Mouse (Mus musculus) hindbrain, embryonic 13.5 days (tissue): ENCODE results near the gene Klc1. TPM values are rescaled to one million over a fixed set of nuclear protein-coding genes. Genes with fewer than 3 reads are reported as not detected.
"Not testable (repeated sequence)": the region's sequence is repeated elsewhere in the genome, so short reads cannot be mapped to it uniquely, and the experiment has no call there.

Experiments
- ATAC-seq: fragments of 200-750 bp; cut with Nextera tagmentation; 2 replicates; pipeline ENCODE4 v1.8.0; 2017; ENCODE audit warnings: moderate TSS enrichment; ENCODE audit not compliant: low FRiP score
- H3K27ac ChIP-seq: fragments of 300-500 bp; sonication (generic); 2 replicates; pipeline ENCODE4 v1.5.1; 2015; ENCODE audit warnings: inconsistent platforms, mild to moderate bottlenecking, moderate library complexity
- H3K27me3 ChIP-seq: fragments of 300-500 bp; sonication (generic); 2 replicates; pipeline ENCODE4 v1.6.1; 2015; ENCODE audit warnings: mild to moderate bottlenecking, inconsistent platforms
- H3K36me3 ChIP-seq: fragments of 300-500 bp; sonication (generic); 2 replicates; pipeline ENCODE4 v1.6.1; 2015; ENCODE audit warnings: mild to moderate bottlenecking, inconsistent platforms
- H3K4me1 ChIP-seq: fragments of 300-500 bp; sonication (generic); replicated peaks from 2 replicates; pipeline ENCODE4 v1.6.1; 2015; ENCODE audit warnings: inconsistent platforms
- H3K4me2 ChIP-seq: fragments of 300-500 bp; sonication (generic); 2 replicates; pipeline ENCODE4 v1.6.1; 2015; ENCODE audit warnings: inconsistent platforms, mild to moderate bottlenecking, moderate library complexity
- H3K4me3 ChIP-seq: fragments of 300-500 bp; sonication (generic); 2 replicates; pipeline ENCODE4 v1.5.1; 2015; ENCODE audit warnings: mild to moderate bottlenecking, inconsistent platforms
- H3K9ac ChIP-seq: fragments of 300-500 bp; sonication (generic); 2 replicates; pipeline ENCODE4 v1.6.1; 2015; ENCODE audit warnings: mild to moderate bottlenecking, inconsistent platforms
- H3K9me3 ChIP-seq: fragments of 300-500 bp; sonication (generic); 2 replicates; pipeline ENCODE4 v1.6.1; 2016; ENCODE audit warnings: inconsistent platforms
- WGBS: fragments of 180-500 bp; shearing (Covaris S2); methylation state at CpG from one replicate; pipeline ENCODE4 v1.1.7; 2015; 5-methylcytosine and 5-hydroxymethylcytosine counted together
- polyA plus RNA-seq: library from polyadenylated mRNA; unstranded; fragments of >200 nt; fragmentation: Nextera tagmentation; extraction: Ambion mirVana; gene quantifications from 2 replicates; pipeline ENCODE4 v1.2.1, GENCODE M21; 2015

Klc1 gene
- polyA plus RNA-seq, 1 experiment from 2014 or later: 571 TPM

DNA sequence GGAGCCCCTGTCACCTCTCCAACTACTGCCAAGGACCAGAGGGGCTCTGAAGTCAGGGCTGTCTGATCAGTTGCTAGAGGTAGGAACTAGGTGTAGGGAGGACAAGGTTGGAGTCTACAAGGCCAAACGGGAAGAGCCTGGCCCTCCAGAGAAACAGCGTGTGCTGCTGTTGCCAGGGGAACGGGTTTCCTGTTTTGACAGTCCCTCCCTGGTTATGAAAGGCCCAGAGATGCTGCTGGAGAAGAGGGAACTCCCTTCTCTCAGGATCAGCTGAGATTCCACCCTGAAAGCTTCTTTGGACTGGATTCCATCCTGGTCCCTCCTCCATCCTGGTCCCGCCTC is 32.6 kb upstream of the Klc1 start:
- no peak for ATAC-seq

DNA sequence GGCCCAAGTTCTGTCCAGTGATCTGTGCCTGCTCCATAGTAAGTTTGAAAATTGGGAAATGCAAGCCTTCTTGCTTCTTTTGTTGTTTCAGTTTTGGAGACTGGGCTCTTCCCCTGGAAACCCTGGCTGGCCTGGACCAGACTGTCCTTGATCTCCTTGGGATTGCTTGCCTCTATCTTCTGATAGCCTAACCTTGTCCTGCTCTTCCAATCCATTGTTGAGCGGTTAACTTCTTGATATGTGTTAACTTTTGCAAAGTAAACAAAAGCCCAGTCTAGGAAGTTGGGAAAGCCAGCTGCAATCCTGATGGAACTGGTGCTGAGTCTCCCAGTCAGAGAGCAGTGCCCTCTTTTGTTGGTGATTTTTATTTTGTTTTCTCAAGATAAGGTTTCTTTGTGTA is 30.7 kb upstream of the Klc1 start:
- Histone ChIP-seq H3K27ac (no peak overlapping the region), H3K9ac (no peak overlapping the region), H3K4me2 (no peak overlapping the region), H3K4me3 (no peak overlapping the region), H3K9me3 (no peaks in the 10 kb centered on the region), H3K4me1 (peaks cover 31% of the 10 kb centered on the region; the same call in 1 of the 2 replicates), H3K36me3 (peaks cover 62% of the 10 kb centered on the region), H3K27me3 (no peaks in the 10 kb centered on the region)
- ATAC-seq: no peak
- WGBS: 77% methylated on average over 1 of the region's 1 CpGs

More for the DNA sequence above, 32.6 kb upstream of the Klc1 start:
- Histone ChIP-seq H3K4me1 (peaks cover 19% of the 10 kb centered on the region; the same call in 1 of the 2 replicates), H3K27ac (peak overlapping the region; percentile 59), H3K4me3 (no peak overlapping the region), H3K9ac (peak overlapping the region; percentile 49), H3K27me3 (no peaks in the 10 kb centered on the region), H3K4me2 (no peak overlapping the region), H3K36me3 (peaks cover 54% of the 10 kb centered on the region), H3K9me3 (no peaks in the 10 kb centered on the region)
- WGBS: 63% methylated on average over 4 of the region's 4 CpGs

- H3K4me1 ChIP-seq: peaks cover 13% of the 10 kb centered on the region; the same call in 1 of the 2 replicates
- ATAC-seq: peak; percentile 88
- peak overlapping the region; percentile 11; the same call in 1 of the 2 replicates for H3K4me3 ChIP-seq
- H3K9me3 ChIP-seq: no peaks in the 10 kb centered on the region
- no peaks in the 10 kb centered on the region for H3K27me3 ChIP-seq
- H3K4me2 ChIP-seq: peak overlapping the region; percentile 41
- H3K27ac ChIP-seq: peak overlapping the region; percentile 52; the same call in 1 of the 2 replicates
- H3K9ac ChIP-seq: peak overlapping the region; percentile 46; the same call in 1 of the 2 replicates
- H3K36me3 ChIP-seq: peaks cover 30% of the 10 kb centered on the region
- WGBS: 33% methylated on average over 30 of the region's 30 CpGs
These were observed 26.5 kb upstream of the Klc1 start for GRCm38 (mm10) chr12:111731822-111732807.

DNA sequence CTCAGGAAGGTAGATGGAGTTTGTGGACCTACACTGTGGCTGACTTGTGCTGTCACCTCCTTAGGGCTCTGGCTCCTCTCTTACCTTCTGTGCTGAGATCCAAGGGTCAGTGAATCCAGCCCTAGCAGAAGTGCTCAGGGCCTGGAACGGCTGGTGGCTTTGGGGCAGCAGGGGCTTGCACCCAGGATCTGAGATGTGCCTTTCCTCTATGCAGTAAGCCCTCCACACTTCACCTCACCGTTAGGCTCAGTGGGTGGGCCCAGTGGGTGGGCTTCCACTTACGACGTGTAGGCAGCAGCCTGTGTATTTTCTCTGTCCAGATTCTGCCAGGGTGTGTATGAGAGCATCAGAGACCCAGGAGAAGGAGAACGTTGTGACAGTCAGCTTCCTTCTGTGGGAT is 25.7 kb upstream of the Klc1 start:
- peak overlapping the region; percentile 41; the same call in 1 of the 2 replicates for H3K4me2 ChIP-seq
- H3K4me3 ChIP-seq: no peak overlapping the region
- peaks cover 13% of the 10 kb centered on the region; the same call in 1 of the 2 replicates for H3K4me1 ChIP-seq
- 59% methylated on average over 5 of the region's 5 CpGs for WGBS
- no peaks in the 10 kb centered on the region for H3K9me3 ChIP-seq
- peak overlapping the region; percentile 52; the same call in 1 of the 2 replicates for H3K27ac ChIP-seq
- ATAC-seq: no peak; the same call in 1 of the 2 replicates
- H3K9ac ChIP-seq: peak overlapping the region; percentile 46; the same call in 1 of the 2 replicates
- peaks cover 24% of the 10 kb centered on the region for H3K36me3 ChIP-seq
- H3K27me3 ChIP-seq: no peaks in the 10 kb centered on the region

DNA sequence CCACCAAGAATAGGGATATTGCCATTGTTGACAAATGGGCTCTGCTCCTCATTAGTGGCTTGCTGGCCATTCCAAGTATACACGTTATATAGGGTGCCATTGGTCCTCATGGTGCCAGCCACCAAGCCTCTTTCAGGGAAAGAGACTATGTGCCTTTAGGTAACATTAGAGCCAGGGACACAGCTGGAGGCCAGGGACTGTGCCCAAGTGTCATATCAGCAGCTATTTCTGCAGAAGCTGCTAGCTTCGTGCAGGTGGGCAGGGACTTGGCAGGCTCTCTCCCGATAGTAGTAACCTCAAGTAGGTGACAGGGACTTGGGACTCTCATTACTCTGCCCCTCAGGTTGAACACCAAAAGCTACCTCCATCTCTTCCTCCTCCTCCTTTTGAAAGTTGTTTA is 23.7 kb upstream of the Klc1 start:
- no peak overlapping the region for H3K4me2 ChIP-seq
- 93% methylated on average over 3 of the region's 3 CpGs for WGBS

DNA sequence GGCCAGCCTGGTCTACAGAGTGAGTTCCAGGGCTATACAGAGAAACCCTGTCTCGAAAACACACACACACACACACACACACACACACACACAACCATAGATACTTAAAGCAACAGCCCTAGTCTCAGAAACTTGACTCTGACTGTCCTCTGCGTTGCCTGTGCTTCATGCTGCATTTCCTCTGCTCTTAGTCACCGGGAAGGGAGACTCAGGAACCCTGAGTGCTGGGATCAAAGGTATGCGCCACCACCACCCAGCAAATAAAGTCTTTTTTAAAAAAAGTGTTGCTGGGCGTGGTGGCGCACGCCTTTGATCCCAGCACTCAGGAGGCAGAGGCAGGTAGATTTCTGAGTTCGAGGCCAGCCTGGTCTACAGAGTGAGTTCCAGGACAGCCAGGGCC is 22.0 kb upstream of the Klc1 start:
- H3K36me3 ChIP-seq, H3K9me3 ChIP-seq, H3K27ac ChIP-seq, H3K4me2 ChIP-seq, H3K9ac ChIP-seq, ATAC-seq, H3K27me3 ChIP-seq, H3K4me3 ChIP-seq: not testable (repeated sequence)
- WGBS: 89% methylated on average over 8 of the region's 8 CpGs
- peaks cover 13% of the 10 kb centered on the region; the same call in 1 of the 2 replicates for H3K4me1 ChIP-seq

More for the DNA sequence above, 23.7 kb upstream of the Klc1 start:
- ATAC-seq: no peak
- no peaks in the 10 kb centered on the region for H3K27me3 ChIP-seq
- peaks cover 13% of the 10 kb centered on the region; the same call in 1 of the 2 replicates for H3K4me1 ChIP-seq
- no peak overlapping the region for H3K4me3 ChIP-seq
- H3K27ac ChIP-seq: no peak overlapping the region
- H3K9me3 ChIP-seq: no peaks in the 10 kb centered on the region
- H3K36me3 ChIP-seq: peaks cover 10% of the 10 kb centered on the region
- H3K9ac ChIP-seq: no peak overlapping the region

- Histone ChIP-seq H3K9ac (no peak overlapping the region), H3K4me1 (peaks cover 6% of the 10 kb centered on the region; the same call in 1 of the 2 replicates), H3K4me2 (no peak overlapping the region), H3K27me3 (no peaks in the 10 kb centered on the region), H3K4me3 (no peak overlapping the region), H3K27ac (no peak overlapping the region), H3K9me3 (no peaks in the 10 kb centered on the region), H3K36me3 (no peaks in the 10 kb centered on the region)
- WGBS: 54% methylated on average over 9 of the region's 9 CpGs
- ATAC-seq: no peak
These were observed 21.3 kb upstream of the Klc1 start for GRCm38 (mm10) chr12:111737370-111737769.

DNA sequence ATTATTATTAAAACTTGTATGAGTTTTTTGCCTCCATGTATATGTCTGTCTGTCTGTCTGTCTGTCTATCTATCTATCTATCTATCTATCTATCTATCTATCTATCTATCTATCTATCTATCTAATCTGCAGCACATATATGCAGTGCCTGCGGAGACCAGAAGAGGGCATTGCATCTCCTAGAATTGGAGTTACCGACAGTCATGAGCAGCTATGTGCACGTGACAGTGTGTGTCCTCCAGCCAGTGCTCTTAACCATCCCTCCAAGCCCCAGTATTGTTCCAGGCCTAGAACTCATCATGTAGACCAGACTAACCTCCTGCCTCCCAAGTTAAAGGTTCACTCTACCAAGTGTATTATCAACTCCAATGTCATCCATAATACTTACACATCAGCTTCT is 19.9 kb upstream of the Klc1 start:
- no peak overlapping the region for H3K9ac ChIP-seq
- 12% methylated on average over 3 of the region's 3 CpGs for WGBS
- ATAC-seq: no peak
- H3K4me3 ChIP-seq: no peak overlapping the region
- no peak overlapping the region for H3K4me2 ChIP-seq
- H3K27ac ChIP-seq: no peak overlapping the region
- H3K9me3 ChIP-seq: no peaks in the 10 kb centered on the region
- no peaks in the 10 kb centered on the region for H3K36me3 ChIP-seq
- peaks cover 3% of the 10 kb centered on the region; the same call in 1 of the 2 replicates for H3K4me1 ChIP-seq
- no peaks in the 10 kb centered on the region for H3K27me3 ChIP-seq

- no peak overlapping the region for H3K4me2 ChIP-seq
- no peaks in the 10 kb centered on the region for H3K27me3 ChIP-seq
- no peaks in the 10 kb centered on the region for H3K9me3 ChIP-seq
- H3K4me1 ChIP-seq: peaks cover 15% of the 10 kb centered on the region
- no peak overlapping the region for H3K27ac ChIP-seq
- no peak for ATAC-seq
- no peaks in the 10 kb centered on the region for H3K36me3 ChIP-seq
- 86% methylated on average over 8 of the region's 8 CpGs for WGBS
- H3K9ac ChIP-seq: no peak overlapping the region
- H3K4me3 ChIP-seq: no peak overlapping the region
These were observed 17.3 kb upstream of the Klc1 start for GRCm38 (mm10) chr12:111741338-111741737.

DNA sequence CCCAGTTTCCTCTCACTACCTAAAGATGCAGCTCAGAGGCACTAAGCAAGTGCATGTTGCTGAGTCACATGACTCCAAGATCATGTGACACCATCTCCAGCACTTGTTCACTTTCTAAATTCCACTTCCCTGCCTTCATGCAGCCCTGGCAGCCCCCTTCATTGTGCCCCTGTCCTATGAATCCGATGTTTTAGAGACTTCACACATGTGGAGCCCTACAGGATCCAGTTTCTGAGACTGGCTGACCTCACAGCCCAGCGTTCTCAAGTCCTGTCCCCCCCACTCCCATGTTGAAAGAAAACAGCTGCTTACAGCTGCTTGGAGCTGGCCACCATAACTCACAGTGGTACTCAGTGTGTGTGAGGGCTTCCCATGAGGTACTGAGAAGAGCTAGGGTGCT is 15.2 kb upstream of the Klc1 start:
- Histone ChIP-seq H3K36me3 (no peaks in the 10 kb centered on the region), H3K4me2 (no peak overlapping the region), H3K9ac (no peak overlapping the region), H3K4me3 (no peak overlapping the region), H3K4me1 (peaks cover 17% of the 10 kb centered on the region), H3K27ac (no peak overlapping the region; the same call in 1 of the 2 replicates), H3K9me3 (no peaks in the 10 kb centered on the region), H3K27me3 (no peaks in the 10 kb centered on the region)
- no peak for ATAC-seq
- 60% methylated on average over 2 of the region's 2 CpGs for WGBS

- H3K36me3 ChIP-seq: no peaks in the 10 kb centered on the region
- H3K4me1 ChIP-seq: peaks cover 17% of the 10 kb centered on the region
- no peaks in the 10 kb centered on the region for H3K9me3 ChIP-seq
- no peaks in the 10 kb centered on the region for H3K27me3 ChIP-seq
- no peak overlapping the region; the same call in 1 of the 2 replicates for H3K27ac ChIP-seq
- H3K4me3 ChIP-seq: no peak overlapping the region
- 80% methylated on average over 11 of the region's 11 CpGs for WGBS
- no peak overlapping the region for H3K4me2 ChIP-seq
- no peak for ATAC-seq
- no peak overlapping the region; the same call in 1 of the 2 replicates for H3K9ac ChIP-seq
These were observed 14.6 kb upstream of the Klc1 start for GRCm38 (mm10) chr12:111743981-111744423.

DNA sequence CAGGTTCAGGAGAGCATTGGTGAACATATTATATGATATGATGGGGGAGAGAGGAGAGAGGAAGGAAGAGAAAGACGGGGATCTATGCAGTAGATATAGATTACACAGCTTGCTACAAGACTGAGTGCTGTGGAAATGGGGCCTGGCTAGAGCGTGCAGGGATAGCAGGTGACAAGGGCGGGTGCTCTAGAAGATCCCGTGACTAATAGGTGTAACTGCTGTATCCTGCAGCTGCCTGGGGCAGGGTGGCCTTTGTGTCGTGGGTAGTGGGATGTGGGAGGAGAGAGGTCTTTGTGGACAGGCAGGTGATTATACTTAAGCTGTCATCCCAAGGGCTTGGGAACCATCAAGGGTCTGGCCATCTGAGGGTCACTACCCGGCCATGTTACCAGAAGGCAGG is 13.4 kb upstream of the Klc1 start:
- no peak overlapping the region for H3K4me2 ChIP-seq
- H3K9me3 ChIP-seq: no peaks in the 10 kb centered on the region
- 80% methylated on average over 6 of the region's 6 CpGs for WGBS
- no peak overlapping the region for H3K9ac ChIP-seq
- ATAC-seq: no peak
- H3K4me3 ChIP-seq: no peak overlapping the region
- H3K4me1 ChIP-seq: peaks cover 17% of the 10 kb centered on the region
- no peak overlapping the region for H3K27ac ChIP-seq
- H3K27me3 ChIP-seq: no peaks in the 10 kb centered on the region
- H3K36me3 ChIP-seq: no peaks in the 10 kb centered on the region
